In genomic region chr1:133611436-133611835, GRCm38 (mm10) we compare ENCODE assay signal across 23 mouse cellular contexts. TPM values are rescaled to one million over a fixed set of nuclear protein-coding genes. Genes with fewer than 3 reads are reported as not detected.
"Had no signal": no experiment of that assay in that cellular context is flagged by ENCODE, and none has a peak within 500 bp of the region (broad histone marks: within the 10 kb centered on the region; RNA-seq: fewer than 3 reads in every experiment).

No protein-coding gene starts in this region.

- H3K9me3 ChIP-seq: midbrain, embryonic 10.5 days; midbrain, embryonic 12.5 days; neural tube, embryonic 13.5 days; neural tube, embryonic 15.5 days had no signal

- ATAC-seq: midbrain, embryonic 16.5 days had no signal

- H3K27ac ChIP-seq: midbrain, embryonic 10.5 days; midbrain, embryonic 12.5 days; neural tube, embryonic 13.5 days; neural tube, embryonic 15.5 days had no signal

- H3K27me3 ChIP-seq: midbrain, embryonic 12.5 days; neural tube, embryonic 13.5 days; neural tube, embryonic 15.5 days had no signal

- H3K4me2 ChIP-seq: lung, embryonic 14.5 days; midbrain, embryonic 12.5 days; neural tube, embryonic 13.5 days; neural tube, embryonic 15.5 days had no signal

- H3K4me3 ChIP-seq: midbrain, embryonic 10.5 days; midbrain, embryonic 12.5 days; myocyte; neural tube, embryonic 13.5 days; neural tube, embryonic 15.5 days had no signal

- DNase-seq: lung, adult 18-20 months; lung, embryonic 14.5 days; lung, postnatal 10 days; lung, postnatal 4 days; midbrain, embryonic 14.5 days; retina, postnatal 1 day; right cerebral cortex, adult 18-20 months; right cerebral cortex, postnatal 25 days; right cerebral cortex, postnatal 4 days; spleen, adult 18-20 months; thymus, adult 18-20 months; thymus, postnatal 14 days; thymus, postnatal 36 days had no signal

- H3K9ac ChIP-seq: lung, embryonic 14.5 days; midbrain, embryonic 12.5 days; neural tube, embryonic 13.5 days; neural tube, embryonic 15.5 days had no signal

RNA-seq across cellular contexts. Expression of gene Zbed6, which starts 49.2 kb away (rescaled TPM):
- polyA plus RNA-seq: lung, embryonic 14.5 days; lung, embryonic 16.5 days; midbrain, embryonic 10.5 days; midbrain, embryonic 12.5 days; midbrain, embryonic 14.5 days; midbrain, embryonic 16.5 days; neural tube, embryonic 11.5 days; neural tube, embryonic 13.5 days; neural tube, embryonic 15.5 days; stomach, embryonic 14.5 days; stomach, embryonic 16.5 days had no signal
